Mouse (Mus musculus) liver, adult 2 months (tissue): ENCODE measurements around the gene Vegfb.

Experiments used
- CTCF ChIP-seq: fragments of 200-500 bp; IDR thresholded peaks from 2 replicates; pipeline ENCODE4 v1.5.1; 2011; ENCODE audit warnings: low read depth, low read length, control low read depth
- POLR2A ChIP-seq: fragments of 200-500 bp; IDR thresholded peaks from 2 replicates; pipeline ENCODE4 v1.6.1; 2011; ENCODE audit warnings: low read length, control low read depth; ENCODE audit not compliant: insufficient read depth; ENCODE audit errors: extremely low read depth

DNA sequence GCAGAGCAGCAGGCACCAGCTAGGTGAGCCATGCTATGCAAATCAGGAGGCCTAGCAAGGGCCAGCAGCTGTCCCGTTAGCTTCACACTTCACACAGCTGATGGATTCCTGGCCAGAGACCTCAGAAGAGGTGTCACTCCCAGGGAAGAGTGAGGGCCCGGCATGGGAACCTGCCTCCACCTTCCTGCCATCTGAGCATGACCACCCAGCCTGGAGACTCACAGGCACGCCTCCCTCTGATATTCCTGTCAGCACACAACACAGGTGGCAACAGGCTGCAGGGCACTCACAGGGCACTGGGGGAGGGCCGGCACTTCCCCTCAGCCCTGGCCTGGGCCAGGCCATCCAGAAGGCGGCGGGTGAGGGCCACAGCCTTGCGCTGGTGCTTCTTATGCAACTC, 32.0 kb downstream of the Vegfb start:
- TF ChIP-seq CTCF (no peak), POLR2A (no peak)
